Mouse (Mus musculus): ENCODE measurements around the gene Usp53. TPM values are rescaled to one million over a fixed set of nuclear protein-coding genes. Genes with fewer than 3 reads are reported as not detected.

Usp53 gene
- polyA plus RNA-seq (2015; fragmentation: Nextera tagmentation; extraction: Ambion mirVana), result 6.4 and 7.0 TPM in 2 replicates

GRCm38 (mm10) chr3:122984249-122985182 is at the start of gene Usp53:
Usp53 (minus strand) TSS chr3:122984510.
- H3K27me3 ChIP-seq, result no peaks in the 10 kb centered on the region
- WGBS, result under 1% methylated on average over 84 of the region's 94 CpGs
- H3K4me1 ChIP-seq (replicated peaks), result peaks cover 13% of the 10 kb centered on the region; the same call in 1 of the 2 replicates
- no peaks in the 10 kb centered on the region for H3K9me3 ChIP-seq
- H3K4me2 ChIP-seq, result peak within 1 kb of the TSS; percentile 76
- H3K9ac ChIP-seq, result peak within 1 kb of the TSS; percentile 89
- peak within 1 kb of the TSS; percentile 96 for H3K27ac ChIP-seq (replicated peaks)
- peak; percentile 98 for ATAC-seq (ENCODE audit: low read depth)
- H3K36me3 ChIP-seq, result no peaks in the 10 kb centered on the region
- peak within 1 kb of the TSS; percentile 76 for H3K4me3 ChIP-seq

- WGBS, result 66% methylated on average over 8 of the region's 8 CpGs
- H3K27ac ChIP-seq (replicated peaks), result no peak overlapping the region
- no peaks in the 10 kb centered on the region for H3K4me1 ChIP-seq (replicated peaks)
- no peaks in the 10 kb centered on the region for H3K36me3 ChIP-seq
- no peaks in the 10 kb centered on the region for H3K9me3 ChIP-seq
- H3K9ac ChIP-seq, result no peak overlapping the region
- ATAC-seq (ENCODE audit: low read depth), result no peak
- no peaks in the 10 kb centered on the region for H3K27me3 ChIP-seq
- no peak overlapping the region for H3K4me2 ChIP-seq
- H3K4me3 ChIP-seq, result no peak overlapping the region
These were observed 49.5 kb upstream of the Usp53 start for GRCm38 (mm10) chr3:123033804-123034203.

- no peak overlapping the region for H3K9ac ChIP-seq
- no peaks in the 10 kb centered on the region for H3K36me3 ChIP-seq
- H3K4me2 ChIP-seq, result no peak overlapping the region
- H3K4me1 ChIP-seq (replicated peaks), result no peaks in the 10 kb centered on the region
- no peaks in the 10 kb centered on the region for H3K9me3 ChIP-seq
- H3K27me3 ChIP-seq, result no peaks in the 10 kb centered on the region
- no peak for ATAC-seq (ENCODE audit: low read depth)
- H3K27ac ChIP-seq (replicated peaks), result no peak overlapping the region
- H3K4me3 ChIP-seq, result no peak overlapping the region
- 43% methylated on average over 3 of the region's 3 CpGs for WGBS
These were observed 41.3 kb upstream of the Usp53 start for GRCm38 (mm10) chr3:123025634-123026033.

- Histone ChIP-seq H3K4me2 (no peak overlapping the region), H3K27ac (replicated peaks) (no peak overlapping the region), H3K36me3 (no peaks in the 10 kb centered on the region), H3K4me1 (replicated peaks) (no peaks in the 10 kb centered on the region), H3K27me3 (no peaks in the 10 kb centered on the region), H3K9me3 (no peaks in the 10 kb centered on the region), H3K9ac (no peak overlapping the region), H3K4me3 (no peak overlapping the region)
- WGBS, result 85% methylated on average over 9 of the region's 9 CpGs
- no peak for ATAC-seq (ENCODE audit: low read depth)
These were observed 40.4 kb upstream of the Usp53 start for GRCm38 (mm10) chr3:123024496-123025234.

GRCm38 (mm10) chr3:123018792-123019191 is 34.5 kb upstream of the Usp53 start:
- H3K9me3 ChIP-seq, result no peaks in the 10 kb centered on the region
- no peak overlapping the region for H3K4me2 ChIP-seq
- 81% methylated on average over 2 of the region's 2 CpGs for WGBS
- no peaks in the 10 kb centered on the region for H3K36me3 ChIP-seq
- H3K9ac ChIP-seq, result no peak overlapping the region
- no peak overlapping the region for H3K4me3 ChIP-seq
- no peaks in the 10 kb centered on the region for H3K27me3 ChIP-seq
- H3K27ac ChIP-seq (replicated peaks), result no peak overlapping the region
- no peak for ATAC-seq (ENCODE audit: low read depth)
- no peaks in the 10 kb centered on the region for H3K4me1 ChIP-seq (replicated peaks)

- H3K9ac ChIP-seq, result no peak overlapping the region
- no peak overlapping the region for H3K27ac ChIP-seq (replicated peaks)
- H3K4me3 ChIP-seq, result no peak overlapping the region
- H3K4me2 ChIP-seq, result no peak overlapping the region
- no peaks in the 10 kb centered on the region for H3K4me1 ChIP-seq (replicated peaks)
- no peak for ATAC-seq (ENCODE audit: low read depth)
- H3K36me3 ChIP-seq, result no peaks in the 10 kb centered on the region
- H3K27me3 ChIP-seq, result no peaks in the 10 kb centered on the region
- WGBS, result 93% methylated on average over 14 of the region's 14 CpGs
- no peaks in the 10 kb centered on the region for H3K9me3 ChIP-seq
These were observed 29.2 kb upstream of the Usp53 start for GRCm38 (mm10) chr3:123013476-123013875.

GRCm38 (mm10) chr3:123009417-123009816 is 25.1 kb upstream of the Usp53 start:
- Histone ChIP-seq H3K27ac (replicated peaks) (no peak overlapping the region), H3K4me2 (no peak overlapping the region), H3K4me3 (no peak overlapping the region), H3K9me3 (no peaks in the 10 kb centered on the region), H3K36me3 (no peaks in the 10 kb centered on the region), H3K27me3 (no peaks in the 10 kb centered on the region), H3K9ac (no peak overlapping the region), H3K4me1 (replicated peaks) (no peaks in the 10 kb centered on the region)
- 64% methylated on average over 6 of the region's 6 CpGs for WGBS
- ATAC-seq (ENCODE audit: low read depth), result no peak

- H3K27me3 ChIP-seq, result no peaks in the 10 kb centered on the region
- no peaks in the 10 kb centered on the region for H3K36me3 ChIP-seq
- H3K4me3 ChIP-seq, result no peak overlapping the region
- H3K4me1 ChIP-seq (replicated peaks), result no peaks in the 10 kb centered on the region
- no peak overlapping the region for H3K27ac ChIP-seq (replicated peaks)
- no peak for ATAC-seq (ENCODE audit: low read depth)
- 82% methylated on average over 10 of the region's 10 CpGs for WGBS
- no peaks in the 10 kb centered on the region for H3K9me3 ChIP-seq
- H3K9ac ChIP-seq, result no peak overlapping the region
- H3K4me2 ChIP-seq, result no peak overlapping the region
These were observed 23.1 kb upstream of the Usp53 start for GRCm38 (mm10) chr3:123007386-123007785.

GRCm38 (mm10) chr3:123001053-123001452 is 16.7 kb upstream of the Usp53 start:
- no peak for ATAC-seq (ENCODE audit: low read depth)
- Histone ChIP-seq H3K27ac (replicated peaks) (no peak overlapping the region), H3K27me3 (no peaks in the 10 kb centered on the region), H3K36me3 (no peaks in the 10 kb centered on the region), H3K4me1 (replicated peaks) (no peaks in the 10 kb centered on the region), H3K9ac (no peak overlapping the region), H3K4me3 (no peak overlapping the region), H3K4me2 (no peak overlapping the region), H3K9me3 (no peaks in the 10 kb centered on the region)
- 67% methylated on average over 3 of the region's 3 CpGs for WGBS

GRCm38 (mm10) chr3:122998511-122998910 is 14.2 kb upstream of the Usp53 start:
- Histone ChIP-seq H3K36me3 (no peaks in the 10 kb centered on the region), H3K9me3 (peaks cover 4% of the 10 kb centered on the region; the same call in 1 of the 2 replicates), H3K9ac (no peak overlapping the region), H3K4me2 (no peak overlapping the region), H3K27me3 (no peaks in the 10 kb centered on the region), H3K4me1 (replicated peaks) (no peaks in the 10 kb centered on the region), H3K4me3 (no peak overlapping the region), H3K27ac (replicated peaks) (no peak overlapping the region)
- 73% methylated on average over 8 of the region's 8 CpGs for WGBS
- no peak for ATAC-seq (ENCODE audit: low read depth)

- ATAC-seq (ENCODE audit: low read depth), result no peak
- Histone ChIP-seq H3K27ac (replicated peaks) (no peak overlapping the region), H3K9ac (no peak overlapping the region), H3K4me3 (no peak overlapping the region), H3K9me3 (peaks cover 4% of the 10 kb centered on the region; the same call in 1 of the 2 replicates), H3K4me2 (no peak overlapping the region), H3K27me3 (no peaks in the 10 kb centered on the region), H3K36me3 (no peaks in the 10 kb centered on the region), H3K4me1 (replicated peaks) (no peaks in the 10 kb centered on the region)
- 21% methylated on average over 1 of the region's 1 CpGs for WGBS
These were observed 12.7 kb upstream of the Usp53 start for GRCm38 (mm10) chr3:122996968-122997367.

- no peak overlapping the region for H3K9ac ChIP-seq
- H3K36me3 ChIP-seq, result no peaks in the 10 kb centered on the region
- no peak overlapping the region for H3K27ac ChIP-seq (replicated peaks)
- H3K4me1 ChIP-seq (replicated peaks), result peaks cover 13% of the 10 kb centered on the region; the same call in 1 of the 2 replicates
- WGBS, result 90% methylated on average over 11 of the region's 11 CpGs
- no peak for ATAC-seq (ENCODE audit: low read depth)
- no peak overlapping the region for H3K4me2 ChIP-seq
- no peaks in the 10 kb centered on the region for H3K9me3 ChIP-seq
- H3K27me3 ChIP-seq, result no peaks in the 10 kb centered on the region
- H3K4me3 ChIP-seq, result no peak overlapping the region
These were observed 2.6 kb upstream of the Usp53 start for GRCm38 (mm10) chr3:122986906-122987305.

Data from neural tube, embryonic 13.5 days (tissue).